Mouse (Mus musculus) stomach, embryonic 16.5 days (tissue): Measurements from ENCODE around the gene Ccl12. TPM values are rescaled to one million over a fixed set of nuclear protein-coding genes. Genes with fewer than 3 reads are reported as not detected.
A peak's percentile ranks its signal among the peaks of the same experiment; 100 is the strongest.

Source experiments
- ATAC-seq: fragments of 200-750 bp; cut with Nextera tagmentation; 2 replicates; pipeline ENCODE4 v1.8.0; 2017; ENCODE audit warnings: moderate number of reproducible peaks, moderate TSS enrichment; ENCODE audit not compliant: insufficient read depth, low FRiP score
- H3K27ac ChIP-seq: fragments of 300-500 bp; sonication (generic); 2 replicates; pipeline ENCODE4 v1.5.1; 2014; ENCODE audit warnings: low read length
- H3K27me3 ChIP-seq: fragments of 300-500 bp; sonication (generic); 2 replicates; pipeline ENCODE4 v1.6.1; 2014; ENCODE audit warnings: low read length, control low read depth, mixed read lengths; ENCODE audit not compliant: control insufficient read depth, insufficient read depth
- H3K36me3 ChIP-seq: fragments of 300-500 bp; sonication (generic); 2 replicates; pipeline ENCODE4 v1.6.1; 2014; ENCODE audit warnings: low read length; ENCODE audit not compliant: control insufficient read depth, insufficient read depth
- H3K4me1 ChIP-seq: fragments of 300-500 bp; sonication (generic); 2 replicates; pipeline ENCODE4 v1.6.1; 2014; ENCODE audit warnings: low read length, control low read depth, mixed read lengths; ENCODE audit not compliant: control insufficient read depth, insufficient read depth
- H3K4me2 ChIP-seq: fragments of 300-500 bp; sonication (generic); 2 replicates; pipeline ENCODE4 v1.6.1; 2014; ENCODE audit warnings: low read depth, low read length, mixed read lengths
- H3K4me3 ChIP-seq: fragments of 300-500 bp; sonication (generic); replicated peaks from 2 replicates; pipeline ENCODE4 v1.5.1; 2014; ENCODE audit warnings: mild to moderate bottlenecking, low read length
- H3K9ac ChIP-seq: fragments of 300-500 bp; sonication (generic); 2 replicates; pipeline ENCODE4 v1.6.1; 2014; ENCODE audit warnings: low read length
- H3K9me3 ChIP-seq: fragments of 300-500 bp; sonication (generic); replicated peaks from 2 replicates; pipeline ENCODE4 v1.6.1; 2016; ENCODE audit warnings: low read length, control low read depth; ENCODE audit not compliant: control insufficient read depth
- WGBS: fragments of 180-500 bp; shearing (Covaris S2); extraction: QIAGEN DNeasy Blood & Tissue Kit; methylation state at CpG from one replicate; pipeline ENCODE4 v1.1.7; 2014; 5-methylcytosine and 5-hydroxymethylcytosine counted together
- polyA plus RNA-seq: library from polyadenylated mRNA; unstranded; fragments of >200 nt; fragmentation: Nextera tagmentation; extraction: Ambion mirVana; gene quantifications from 2 replicates; pipeline ENCODE4 v1.2.1, GENCODE M21; 2015

The Ccl12 gene
- polyA plus RNA-seq = 1.7 and 3.3 TPM in 2 replicates

- Histone ChIP-seq H3K27ac (no peak within 1 kb of the TSS), H3K27me3 (no peaks in the 10 kb centered on the region), H3K4me2 (no peak within 1 kb of the TSS), H3K4me3 (no peak within 1 kb of the TSS), H3K9me3 (no peaks in the 10 kb centered on the region), H3K4me1 (no peaks in the 10 kb centered on the region), H3K36me3 (no peaks in the 10 kb centered on the region), H3K9ac (no peak within 1 kb of the TSS)
- ATAC-seq = no peak
- WGBS = 62% methylated on average over 2 of the region's 2 CpGs
Observed at GRCm38 (mm10) chr11:82101529-82101928, at the start of gene Ccl12. Gene Ccl12 (plus strand): TSS chr11:82101845.

- H3K9ac ChIP-seq = no peak overlapping the region
- WGBS = 74% methylated on average over 7 of the region's 7 CpGs
- no peak overlapping the region for H3K4me2 ChIP-seq
- no peak overlapping the region for H3K27ac ChIP-seq
- H3K36me3 ChIP-seq = no peaks in the 10 kb centered on the region
- H3K4me3 ChIP-seq = no peak overlapping the region
- H3K9me3 ChIP-seq = no peaks in the 10 kb centered on the region
- no peaks in the 10 kb centered on the region for H3K4me1 ChIP-seq
- H3K27me3 ChIP-seq = no peaks in the 10 kb centered on the region
- no peak for ATAC-seq
Observed at GRCm38 (mm10) chr11:82053849-82054248, 47.8 kb upstream of the Ccl12 start.

- H3K27me3 ChIP-seq = no peaks in the 10 kb centered on the region
- WGBS = 56% methylated on average over 6 of the region's 6 CpGs
- H3K27ac ChIP-seq = no peak within 1 kb of the TSS
- H3K4me2 ChIP-seq = peak within 1 kb of the TSS; percentile 34
- H3K9ac ChIP-seq = peak within 1 kb of the TSS; percentile 54
- peak; percentile 47; the same call in 1 of the 2 replicates for ATAC-seq
- no peaks in the 10 kb centered on the region for H3K9me3 ChIP-seq
- H3K36me3 ChIP-seq = no peaks in the 10 kb centered on the region
- H3K4me3 ChIP-seq = peak within 1 kb of the TSS; percentile 29
- no peaks in the 10 kb centered on the region for H3K4me1 ChIP-seq
Observed at GRCm38 (mm10) chr11:82057646-82058045, 44.0 kb upstream of the Ccl12 start, which contains the start of gene Ccl11. Gene Ccl11 (plus strand): TSS chr11:82057823.

- H3K27ac ChIP-seq = no peak overlapping the region
- WGBS = 71% methylated on average over 3 of the region's 3 CpGs
- no peaks in the 10 kb centered on the region for H3K36me3 ChIP-seq
- H3K27me3 ChIP-seq = no peaks in the 10 kb centered on the region
- ATAC-seq = no peak
- no peak overlapping the region for H3K9ac ChIP-seq
- H3K4me1 ChIP-seq = no peaks in the 10 kb centered on the region
- no peaks in the 10 kb centered on the region for H3K9me3 ChIP-seq
- no peak overlapping the region for H3K4me2 ChIP-seq
- no peak overlapping the region for H3K4me3 ChIP-seq
Observed at GRCm38 (mm10) chr11:82062226-82062625, 39.4 kb upstream of the Ccl12 start.

GRCm38 (mm10) chr11:82063454-82063853, 38.2 kb upstream of the Ccl12 start:
- ATAC-seq = no peak
- Histone ChIP-seq H3K4me3 (no peak overlapping the region), H3K9ac (no peak overlapping the region), H3K4me2 (no peak overlapping the region), H3K9me3 (no peaks in the 10 kb centered on the region), H3K27ac (no peak overlapping the region), H3K36me3 (no peaks in the 10 kb centered on the region), H3K4me1 (no peaks in the 10 kb centered on the region), H3K27me3 (no peaks in the 10 kb centered on the region)
- WGBS = 65% methylated on average over 2 of the region's 2 CpGs

- no peak overlapping the region for H3K4me3 ChIP-seq
- no peak overlapping the region for H3K27ac ChIP-seq
- 0 out of 2 replicates have a peak, but pooled peaks cover 5% of the 10 kb centered on the region for H3K4me1 ChIP-seq
- WGBS = 76% methylated on average over 7 of the region's 7 CpGs
- no peak for ATAC-seq
- no peaks in the 10 kb centered on the region for H3K36me3 ChIP-seq
- H3K4me2 ChIP-seq = no peak overlapping the region
- H3K9me3 ChIP-seq = no peaks in the 10 kb centered on the region
- H3K9ac ChIP-seq = no peak overlapping the region
- H3K27me3 ChIP-seq = no peaks in the 10 kb centered on the region
Observed at GRCm38 (mm10) chr11:82066953-82067571, 34.6 kb upstream of the Ccl12 start.

GRCm38 (mm10) chr11:82071076-82071475, 30.6 kb upstream of the Ccl12 start:
- Histone ChIP-seq H3K4me1 (0 out of 2 replicates have a peak, but pooled peaks cover 5% of the 10 kb centered on the region), H3K9me3 (no peaks in the 10 kb centered on the region), H3K4me2 (no peak overlapping the region), H3K9ac (no peak overlapping the region), H3K36me3 (no peaks in the 10 kb centered on the region), H3K27ac (peak overlapping the region; percentile 29; the same call in 1 of the 2 replicates), H3K27me3 (no peaks in the 10 kb centered on the region), H3K4me3 (no peak overlapping the region)
- ATAC-seq = no peak
- WGBS = 77% methylated on average over 3 of the region's 3 CpGs

- Histone ChIP-seq H3K9ac (no peak overlapping the region), H3K4me1 (0 out of 2 replicates have a peak, but pooled peaks cover 5% of the 10 kb centered on the region), H3K27ac (no peak overlapping the region), H3K9me3 (no peaks in the 10 kb centered on the region), H3K4me3 (no peak overlapping the region), H3K36me3 (no peaks in the 10 kb centered on the region), H3K4me2 (no peak overlapping the region), H3K27me3 (no peaks in the 10 kb centered on the region)
- WGBS = 79% methylated on average over 1 of the region's 1 CpGs
- ATAC-seq = no peak
Observed at GRCm38 (mm10) chr11:82072374-82072773, 29.3 kb upstream of the Ccl12 start.

GRCm38 (mm10) chr11:82072984-82073383, 28.7 kb upstream of the Ccl12 start:
- ATAC-seq = no peak
- 0 out of 2 replicates have a peak, but pooled peaks cover 5% of the 10 kb centered on the region for H3K4me1 ChIP-seq
- H3K36me3 ChIP-seq = no peaks in the 10 kb centered on the region
- no peak overlapping the region for H3K4me2 ChIP-seq
- H3K4me3 ChIP-seq = no peak overlapping the region
- H3K9me3 ChIP-seq = no peaks in the 10 kb centered on the region
- WGBS = 67% methylated on average over 3 of the region's 3 CpGs
- no peaks in the 10 kb centered on the region for H3K27me3 ChIP-seq
- no peak overlapping the region for H3K9ac ChIP-seq
- H3K27ac ChIP-seq = no peak overlapping the region
